Mouse (Mus musculus) liver, embryonic 14.5 days (tissue): ENCODE measurements around the gene R3hdm4.

ENCODE experiments used
- CTCF ChIP-seq: IDR thresholded peaks from 2 replicates; pipeline ENCODE4 v1.5.1; 2016; ENCODE audit warnings: antibody characterized with exemption, low read depth, control low read depth
- EP300 ChIP-seq: IDR thresholded peaks from 2 replicates; pipeline ENCODE4 v1.6.1; 2016; ENCODE audit warnings: antibody characterized with exemption, low read depth

DNA sequence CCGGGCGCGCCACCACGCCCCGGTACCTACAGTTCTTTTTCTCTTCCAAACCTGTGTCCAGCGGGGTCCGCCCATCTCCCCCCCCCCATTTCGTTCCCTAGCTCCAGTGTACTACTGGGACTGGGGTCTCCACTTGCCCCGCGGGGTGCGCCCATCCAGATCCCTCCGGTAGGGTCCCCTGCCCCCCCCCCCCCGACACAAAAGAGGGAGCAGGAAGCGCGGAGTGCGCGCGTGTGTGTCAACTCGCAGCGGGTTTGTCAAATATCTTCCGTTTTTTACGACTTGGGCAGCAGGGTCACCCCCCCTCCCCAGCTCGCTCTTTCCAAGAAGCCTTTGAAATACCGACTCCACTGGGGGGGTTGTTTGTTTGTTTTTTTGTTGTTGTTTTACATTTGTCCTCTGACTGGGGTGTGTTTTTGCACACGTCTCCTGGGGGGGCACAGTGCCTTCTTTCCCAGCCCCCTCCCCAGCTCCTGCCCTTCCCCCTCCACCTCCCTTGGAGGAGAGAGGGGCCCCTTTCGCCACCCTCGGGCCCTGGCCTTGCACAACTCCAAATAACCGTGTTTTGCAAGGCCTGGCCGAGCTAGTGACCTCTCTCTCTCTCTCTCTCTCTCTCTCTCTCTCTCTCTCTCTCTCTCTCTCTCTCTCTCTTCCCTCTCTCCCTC lies 7.2 kb upstream of the R3hdm4 start:
- TF ChIP-seq CTCF (no peak), EP300 (no peak)
